ENCODE assay signal across 9 mouse cellular contexts in genomic region chr2:4499257-4499656, GRCm38 (mm10).
DNase-seq lines count a peak whose midpoint lies in the region; ATAC-seq lines count a peak whose summit lies in the region.
"Had no signal": no experiment of that assay in that cellular context is flagged by ENCODE, and none has a peak within 500 bp of the region (broad histone marks: within the 10 kb centered on the region; RNA-seq: fewer than 3 reads in every experiment).

No protein-coding gene starts in this region.

- H3K4me1 ChIP-seq in intestine, embryonic 14.5 days (replicated peaks; ENCODE audit: control insufficient read depth, insufficient read depth, low read length), result 0 out of 2 replicates have a peak, but pooled peaks cover 4% of the 10 kb centered on the region
- H3K4me1 ChIP-seq in intestine, embryonic 15.5 days (replicated peaks), result no peaks in the 10 kb centered on the region
- no peaks in the 10 kb centered on the region for H3K4me1 ChIP-seq in forebrain, embryonic 11.5 days (replicated peaks; ENCODE audit: control insufficient read depth, insufficient read depth, low read length)

- no peak overlapping the region for H3K4me2 ChIP-seq in intestine, embryonic 14.5 days (ENCODE audit: low read length)
- no peak overlapping the region for H3K4me2 ChIP-seq in intestine, embryonic 15.5 days (replicated peaks)
- H3K4me2 ChIP-seq in forebrain, embryonic 11.5 days (ENCODE audit: low read depth, low read length, severe bottlenecking), result no peak overlapping the region
- H3K4me2 ChIP-seq: liver, embryonic 15.5 days had no signal

- peak; percentile 88 for DNase-seq in intestine, embryonic 14.5 days (ENCODE audit: low spot score)
- DNase-seq in c-Kit-negative CD71-positive TER-119-positive erythroid progenitor cells, embryonic 14.5 days (ENCODE audit: low read depth, low spot score), result peak; percentile 67
- DNase-seq in forebrain, embryonic 11.5 days (ENCODE audit: low spot score), result peak; percentile 84
- peak; percentile 82 for DNase-seq in lung, postnatal 14 days
- peak; percentile 38 to 59 for DNase-seq in spleen, postnatal 36 days (ENCODE audit: low spot score in 2 of 2)

- peaks cover 20% of the 10 kb centered on the region for H3K36me3 ChIP-seq in intestine, embryonic 14.5 days (ENCODE audit: control insufficient read depth, insufficient read depth, low read length)
- no peaks in the 10 kb centered on the region for H3K36me3 ChIP-seq in intestine, embryonic 15.5 days
- H3K36me3 ChIP-seq in forebrain, embryonic 11.5 days (ENCODE audit: control insufficient read depth, insufficient read depth, low read length), result no peaks in the 10 kb centered on the region
- H3K36me3 ChIP-seq: liver, embryonic 15.5 days had no signal

- no peaks in the 10 kb centered on the region for H3K27me3 ChIP-seq in intestine, embryonic 14.5 days (replicated peaks; ENCODE audit: control insufficient read depth, insufficient read depth, low read length)
- no peaks in the 10 kb centered on the region for H3K27me3 ChIP-seq in intestine, embryonic 15.5 days (replicated peaks)
- H3K27me3 ChIP-seq in forebrain, embryonic 11.5 days (ENCODE audit: control insufficient read depth, insufficient read depth, low read length), result no peaks in the 10 kb centered on the region
- H3K27me3 ChIP-seq: liver, embryonic 15.5 days had no signal

- no peak overlapping the region for H3K27ac ChIP-seq in intestine, embryonic 14.5 days (ENCODE audit: low read depth)
- no peak overlapping the region for H3K27ac ChIP-seq in intestine, embryonic 15.5 days
- no peak overlapping the region for H3K27ac ChIP-seq in forebrain, embryonic 11.5 days (ENCODE audit: low read depth, low read length)
- H3K27ac ChIP-seq: liver, embryonic 15.5 days had no signal

- no peak overlapping the region for H3K9ac ChIP-seq in intestine, embryonic 14.5 days (ENCODE audit: low read length)
- H3K9ac ChIP-seq in intestine, embryonic 15.5 days, result no peak overlapping the region
- H3K9ac ChIP-seq in forebrain, embryonic 11.5 days (ENCODE audit: low read length), result no peak overlapping the region
- H3K9ac ChIP-seq: liver, embryonic 15.5 days had no signal

- no peak for ATAC-seq in intestine, embryonic 14.5 days (replicated peaks; ENCODE audit: low FRiP score, low TSS enrichment, low read depth)
- ATAC-seq in intestine, embryonic 15.5 days, result no peak
- ATAC-seq in CD4-positive, CD25-positive, alpha-beta regulatory T cell, adult 4 months, result peak; percentile 95
- ATAC-seq in forebrain, embryonic 11.5 days (replicated peaks; ENCODE audit: low FRiP score), result 0 out of 2 replicates have a peak, but pooled peaks have one; percentile 49
- ATAC-seq in inflammation-experienced regulatory T-cells, adult 6 months, result peak; percentile 89

- 6% methylated on average over 1 of the region's 1 CpGs for WGBS in intestine, embryonic 14.5 days
- WGBS in intestine, embryonic 15.5 days, result 0% methylated on average over 1 of the region's 1 CpGs
- 6% methylated on average over 1 of the region's 1 CpGs for WGBS in forebrain, embryonic 11.5 days

- H3K9me3 ChIP-seq in intestine, embryonic 14.5 days (ENCODE audit: control insufficient read depth, low read length), result no peaks in the 10 kb centered on the region
- H3K9me3 ChIP-seq in intestine, embryonic 15.5 days, result no peaks in the 10 kb centered on the region
- H3K9me3 ChIP-seq in forebrain, embryonic 11.5 days (ENCODE audit: control insufficient read depth, low read length), result no peaks in the 10 kb centered on the region
- H3K9me3 ChIP-seq: liver, embryonic 15.5 days had no signal

- no peak overlapping the region for H3K4me3 ChIP-seq in intestine, embryonic 14.5 days (ENCODE audit: low read depth, low read length)
- no peak overlapping the region for H3K4me3 ChIP-seq in intestine, embryonic 15.5 days (replicated peaks)
- H3K4me3 ChIP-seq in forebrain, embryonic 11.5 days (ENCODE audit: low read depth, low read length), result no peak overlapping the region
- H3K4me3 ChIP-seq: liver, embryonic 15.5 days had no signal

Comparison
In these comparisons a context has a peak if more than half of its experiments do, and no peak if none do; other contexts are left out.
1. ATAC-seq: peak in CD4-positive, CD25-positive, alpha-beta regulatory T cell, adult 4 months (single experiment), forebrain, embryonic 11.5 days (single experiment) and inflammation-experienced regulatory T-cells, adult 6 months (single experiment); none in intestine, embryonic 14.5 days (single experiment) and intestine, embryonic 15.5 days (single experiment).
2. Peak in every context shown above with its lines, with median percentiles within 50 percentile points of each other: DNase-seq.